Mouse (Mus musculus): ENCODE results near the gene Npb. TPM values are rescaled to one million over a fixed set of nuclear protein-coding genes. Genes with fewer than 3 reads are reported as not detected.

The Npb gene
- polyA plus RNA-seq, 1 experiment from 2014 or later: 13.6 TPM

- peak; percentile 94 for ATAC-seq (replicated peaks; ENCODE audit: extremely low read depth, insufficient read depth, low FRiP score)
- Histone ChIP-seq H3K9me3 (replicated peaks; ENCODE audit: control insufficient read depth, low read length) (no peaks in the 10 kb centered on the region), H3K36me3 (ENCODE audit: control insufficient read depth, insufficient read depth) (peaks cover 25% of the 10 kb centered on the region), H3K4me1 (ENCODE audit: control insufficient read depth, insufficient read depth, low read length) (peaks cover 7% of the 10 kb centered on the region), H3K27me3 (ENCODE audit: control insufficient read depth, insufficient read depth, low read length) (no peaks in the 10 kb centered on the region), H3K9ac (ENCODE audit: low read length) (peak within 1 kb of the TSS; percentile 85), H3K4me2 (ENCODE audit: low read depth, low read length) (peak within 1 kb of the TSS; percentile 76), H3K4me3 (ENCODE audit: low read length) (peak within 1 kb of the TSS; percentile 84), H3K27ac (ENCODE audit: low read length) (peak within 1 kb of the TSS; percentile 76)
- under 1% methylated on average over 56 of the region's 56 CpGs for WGBS
Observed at GRCm38 (mm10) chr11:120617519-120618112, 9.3 kb downstream of the Npb start, which contains the start of gene Pcyt2. Gene Pcyt2 (minus strand): TSS chr11:120617936.

GRCm38 (mm10) chr11:120618619-120619535 lies 10.6 kb downstream of the Npb start:
- H3K4me2 ChIP-seq (ENCODE audit: low read depth, low read length): no peak overlapping the region

DNA sequence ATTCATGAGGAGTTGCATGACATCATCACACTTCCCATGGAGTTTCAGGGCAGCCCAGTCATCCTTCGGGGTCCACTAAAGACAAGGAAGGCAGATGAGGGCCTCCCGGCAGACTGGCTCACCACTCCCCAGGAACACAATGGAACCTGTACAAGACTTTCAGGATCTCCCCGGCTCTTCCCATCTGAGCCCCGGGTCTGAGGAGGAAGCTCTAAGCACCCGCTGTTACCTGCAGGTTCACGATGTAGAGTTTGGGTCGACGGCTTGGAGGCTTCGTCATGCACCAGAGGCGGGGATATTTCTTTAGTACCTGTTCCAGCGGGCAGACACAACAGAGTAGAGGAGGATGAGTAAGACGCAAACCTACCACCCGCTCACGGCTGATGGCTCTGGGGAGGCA lies 11.9 kb downstream of the Npb start:
- no peaks in the 10 kb centered on the region for H3K27me3 ChIP-seq (ENCODE audit: control insufficient read depth, insufficient read depth, low read length)
- no peak for ATAC-seq (replicated peaks; ENCODE audit: extremely low read depth, insufficient read depth, low FRiP score)
- H3K4me1 ChIP-seq (ENCODE audit: control insufficient read depth, insufficient read depth, low read length): peaks cover 14% of the 10 kb centered on the region
- WGBS: 90% methylated on average over 14 of the region's 14 CpGs
- no peaks in the 10 kb centered on the region for H3K9me3 ChIP-seq (replicated peaks; ENCODE audit: control insufficient read depth, low read length)
- no peak overlapping the region for H3K27ac ChIP-seq (ENCODE audit: low read length)
- no peak overlapping the region for H3K9ac ChIP-seq (ENCODE audit: low read length)
- no peak overlapping the region for H3K4me2 ChIP-seq (ENCODE audit: low read depth, low read length)
- H3K4me3 ChIP-seq (ENCODE audit: low read length): no peak overlapping the region
- H3K36me3 ChIP-seq (ENCODE audit: control insufficient read depth, insufficient read depth): peaks cover 20% of the 10 kb centered on the region

More at GRCm38 (mm10) chr11:120618619-120619535, 10.6 kb downstream of the Npb start:
- H3K36me3 ChIP-seq (ENCODE audit: control insufficient read depth, insufficient read depth): peaks cover 23% of the 10 kb centered on the region
- H3K4me1 ChIP-seq (ENCODE audit: control insufficient read depth, insufficient read depth, low read length): peaks cover 8% of the 10 kb centered on the region
- H3K9me3 ChIP-seq (replicated peaks; ENCODE audit: control insufficient read depth, low read length): no peaks in the 10 kb centered on the region
- no peak overlapping the region for H3K9ac ChIP-seq (ENCODE audit: low read length)
- WGBS: 91% methylated on average over 25 of the region's 25 CpGs
- H3K4me3 ChIP-seq (ENCODE audit: low read length): no peak overlapping the region
- no peaks in the 10 kb centered on the region for H3K27me3 ChIP-seq (ENCODE audit: control insufficient read depth, insufficient read depth, low read length)
- H3K27ac ChIP-seq (ENCODE audit: low read length): no peak overlapping the region
- ATAC-seq (replicated peaks; ENCODE audit: extremely low read depth, insufficient read depth, low FRiP score): no peak

- no peak overlapping the region for H3K9ac ChIP-seq (ENCODE audit: low read length)
- H3K4me3 ChIP-seq (ENCODE audit: low read length): no peak overlapping the region
- H3K36me3 ChIP-seq (ENCODE audit: control insufficient read depth, insufficient read depth): peaks cover 19% of the 10 kb centered on the region
- WGBS: 88% methylated on average over 6 of the region's 6 CpGs
- ATAC-seq (replicated peaks; ENCODE audit: extremely low read depth, insufficient read depth, low FRiP score): no peak
- no peak overlapping the region for H3K27ac ChIP-seq (ENCODE audit: low read length)
- no peaks in the 10 kb centered on the region for H3K9me3 ChIP-seq (replicated peaks; ENCODE audit: control insufficient read depth, low read length)
- H3K27me3 ChIP-seq (ENCODE audit: control insufficient read depth, insufficient read depth, low read length): no peaks in the 10 kb centered on the region
- peaks cover 13% of the 10 kb centered on the region for H3K4me1 ChIP-seq (ENCODE audit: control insufficient read depth, insufficient read depth, low read length)
- no peak overlapping the region for H3K4me2 ChIP-seq (ENCODE audit: low read depth, low read length)
Observed at GRCm38 (mm10) chr11:120622805-120623204, 14.5 kb downstream of the Npb start.

- peak overlapping the region; percentile 83 for H3K9ac ChIP-seq (ENCODE audit: low read length)
- H3K4me3 ChIP-seq (ENCODE audit: low read length): peak overlapping the region; percentile 99
- H3K9me3 ChIP-seq (replicated peaks; ENCODE audit: control insufficient read depth, low read length): no peaks in the 10 kb centered on the region
- no peaks in the 10 kb centered on the region for H3K27me3 ChIP-seq (ENCODE audit: control insufficient read depth, insufficient read depth, low read length)
- ATAC-seq (replicated peaks; ENCODE audit: extremely low read depth, insufficient read depth, low FRiP score): peak; percentile 76
- peak overlapping the region; percentile 100 for H3K4me2 ChIP-seq (ENCODE audit: low read depth, low read length)
- peaks cover 20% of the 10 kb centered on the region for H3K36me3 ChIP-seq (ENCODE audit: control insufficient read depth, insufficient read depth)
- peak overlapping the region; percentile 76 for H3K27ac ChIP-seq (ENCODE audit: low read length)
- H3K4me1 ChIP-seq (ENCODE audit: control insufficient read depth, insufficient read depth, low read length): peaks cover 13% of the 10 kb centered on the region
- WGBS: 13% methylated on average over 30 of the region's 30 CpGs
Observed at GRCm38 (mm10) chr11:120623961-120624679, 15.8 kb downstream of the Npb start.

GRCm38 (mm10) chr11:120624680-120625111 lies 16.4 kb downstream of the Npb start:
- Histone ChIP-seq H3K27ac (ENCODE audit: low read length) (peak overlapping the region; percentile 82), H3K36me3 (ENCODE audit: control insufficient read depth, insufficient read depth) (peaks cover 22% of the 10 kb centered on the region)

DNA sequence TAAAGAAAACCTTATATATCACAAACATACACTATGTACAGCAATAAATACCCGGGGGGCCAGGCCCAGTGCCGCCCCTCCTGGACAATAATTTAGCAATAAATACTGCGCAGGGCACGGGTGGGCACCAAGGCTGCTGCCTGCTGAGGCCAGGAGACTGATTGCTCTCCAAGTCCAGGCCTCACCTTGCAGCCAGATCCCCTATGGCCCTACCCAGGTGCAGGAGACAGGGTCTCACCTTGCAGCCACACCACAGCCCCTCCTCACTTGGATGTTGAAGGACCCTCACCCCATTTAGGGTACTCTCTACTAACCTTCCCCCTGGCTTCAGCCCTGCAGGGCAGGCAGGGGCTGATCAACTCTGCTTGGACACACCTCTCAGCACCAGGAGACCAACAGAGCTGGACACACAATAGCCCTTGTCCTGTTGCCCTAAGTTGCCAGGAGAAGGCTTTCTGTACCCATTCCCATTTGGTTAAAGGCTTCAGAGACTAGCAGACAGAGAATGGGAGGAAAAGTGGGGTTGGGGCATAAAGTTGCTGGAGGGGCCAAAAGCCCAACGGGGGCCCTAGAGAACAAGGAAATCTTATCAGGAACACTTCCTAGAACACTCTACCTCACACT lies 17.0 kb downstream of the Npb start, which contains the start of gene Sirt7:
TSS of gene Sirt7 (minus strand) at position 89 of the 624 bp plus-strand sequence.
- Histone ChIP-seq H3K36me3 (ENCODE audit: control insufficient read depth, insufficient read depth) (peaks cover 17% of the 10 kb centered on the region), H3K4me1 (ENCODE audit: control insufficient read depth, insufficient read depth, low read length) (peaks cover 23% of the 10 kb centered on the region), H3K27me3 (ENCODE audit: control insufficient read depth, insufficient read depth, low read length) (no peaks in the 10 kb centered on the region), H3K27ac (ENCODE audit: low read length) (peak within 1 kb of the TSS; percentile 82), H3K9me3 (replicated peaks; ENCODE audit: control insufficient read depth, low read length) (no peaks in the 10 kb centered on the region), H3K4me2 (ENCODE audit: low read depth, low read length) (peak within 1 kb of the TSS; percentile 100), H3K4me3 (ENCODE audit: low read length) (peak within 1 kb of the TSS; percentile 99), H3K9ac (ENCODE audit: low read length) (peak within 1 kb of the TSS; percentile 83)
- 13% methylated on average over 5 of the region's 5 CpGs for WGBS
- ATAC-seq (replicated peaks; ENCODE audit: extremely low read depth, insufficient read depth, low FRiP score): peak; percentile 5; the same call in 1 of the 2 replicates

More at GRCm38 (mm10) chr11:120624680-120625111, 16.4 kb downstream of the Npb start:
- Histone ChIP-seq H3K4me1 (ENCODE audit: control insufficient read depth, insufficient read depth, low read length) (peaks cover 18% of the 10 kb centered on the region), H3K4me2 (ENCODE audit: low read depth, low read length) (peak overlapping the region; percentile 100), H3K9ac (ENCODE audit: low read length) (peak overlapping the region; percentile 83), H3K27me3 (ENCODE audit: control insufficient read depth, insufficient read depth, low read length) (no peaks in the 10 kb centered on the region), H3K4me3 (ENCODE audit: low read length) (peak overlapping the region; percentile 99), H3K9me3 (replicated peaks; ENCODE audit: control insufficient read depth, low read length) (no peaks in the 10 kb centered on the region)
- peak; percentile 82 for ATAC-seq (replicated peaks; ENCODE audit: extremely low read depth, insufficient read depth, low FRiP score)
- under 1% methylated on average over 51 of the region's 53 CpGs for WGBS

DNA sequence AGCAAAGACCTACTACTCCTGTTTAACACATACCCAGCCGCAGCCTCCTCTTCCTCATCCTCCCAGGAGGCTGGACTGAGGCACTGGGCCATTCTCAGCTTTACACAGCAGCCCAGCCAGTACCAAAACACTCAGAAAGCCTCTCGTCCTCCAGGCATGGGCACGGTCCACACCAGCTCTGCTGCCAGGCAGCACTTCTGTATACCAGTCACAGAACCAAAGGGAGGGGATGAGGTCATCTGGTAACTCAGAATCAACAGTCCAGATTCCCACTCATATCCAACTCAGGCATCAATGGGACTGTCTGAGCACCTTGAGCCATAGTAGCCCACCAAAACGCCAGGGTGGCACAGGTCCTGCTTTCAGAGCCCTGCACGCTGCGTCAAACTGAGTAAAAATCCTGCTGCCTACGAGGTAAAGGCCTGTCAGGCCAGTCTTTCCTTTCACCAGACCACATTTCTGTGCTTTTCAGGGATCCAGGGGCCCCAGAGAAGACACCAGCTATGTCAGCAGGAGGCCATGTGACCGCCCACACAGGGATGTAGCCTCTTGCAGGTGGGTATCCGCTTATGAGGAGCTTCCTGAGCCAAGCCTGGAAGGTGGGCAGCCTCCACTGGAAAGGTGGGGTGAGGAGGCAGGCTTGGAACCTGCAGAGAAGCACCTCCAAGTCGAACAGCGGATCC lies 18.6 kb downstream of the Npb start:
- Histone ChIP-seq H3K36me3 (ENCODE audit: control insufficient read depth, insufficient read depth) (peaks cover 11% of the 10 kb centered on the region), H3K4me3 (ENCODE audit: low read length) (no peak overlapping the region), H3K27ac (ENCODE audit: low read length) (0 out of 2 replicates have a peak overlapping the region, but pooled peaks have one; percentile 34), H3K4me1 (ENCODE audit: control insufficient read depth, insufficient read depth, low read length) (peaks cover 39% of the 10 kb centered on the region), H3K9me3 (replicated peaks; ENCODE audit: control insufficient read depth, low read length) (no peaks in the 10 kb centered on the region), H3K9ac (ENCODE audit: low read length) (peak overlapping the region; percentile 26; the same call in 1 of the 2 replicates), H3K27me3 (ENCODE audit: control insufficient read depth, insufficient read depth, low read length) (no peaks in the 10 kb centered on the region), H3K4me2 (ENCODE audit: low read depth, low read length) (no peak overlapping the region)
- 89% methylated on average over 11 of the region's 11 CpGs for WGBS
- ATAC-seq (replicated peaks; ENCODE audit: extremely low read depth, insufficient read depth, low FRiP score): no peak

All from heart, embryonic 16.5 days (tissue).